Mouse (Mus musculus): ENCODE measurements around the gene Btbd18.

Btbd18 gene

GRCm38 (mm10) chr2:84658806-84659205, at the start of gene Btbd18:
TSS of gene Btbd18 (plus strand) at chr2:84659079.
- no peak for DNase-seq

- DNase-seq = no peak
These were observed 46.1 kb upstream of the Btbd18 start for GRCm38 (mm10) chr2:84612764-84613163.

GRCm38 (mm10) chr2:84617637-84618515, 41.0 kb upstream of the Btbd18 start:
- DNase-seq = peak; percentile 24

GRCm38 (mm10) chr2:84618914-84619313, 40.0 kb upstream of the Btbd18 start:
- DNase-seq = no peak

GRCm38 (mm10) chr2:84619646-84620340, 39.1 kb upstream of the Btbd18 start:
- DNase-seq = no peak

GRCm38 (mm10) chr2:84622668-84623067, 36.2 kb upstream of the Btbd18 start:
- no peak for DNase-seq

GRCm38 (mm10) chr2:84623428-84624119, 35.3 kb upstream of the Btbd18 start:
- DNase-seq = no peak

GRCm38 (mm10) chr2:84624201-84624600, 34.7 kb upstream of the Btbd18 start:
- DNase-seq = no peak

GRCm38 (mm10) chr2:84626366-84626975, 32.4 kb upstream of the Btbd18 start:
- DNase-seq = no peak

- DNase-seq = no peak
These were observed 31.8 kb upstream of the Btbd18 start for GRCm38 (mm10) chr2:84627036-84627435.

GRCm38 (mm10) chr2:84632001-84632400, 26.9 kb upstream of the Btbd18 start:
- DNase-seq = no peak

GRCm38 (mm10) chr2:84632999-84633398, 25.9 kb upstream of the Btbd18 start:
- no peak for DNase-seq

- no peak for DNase-seq
These were observed 24.9 kb upstream of the Btbd18 start for GRCm38 (mm10) chr2:84634006-84634405.

GRCm38 (mm10) chr2:84634934-84635482, 23.9 kb upstream of the Btbd18 start:
- no peak for DNase-seq

- DNase-seq = peak; percentile 39
These were observed 23.3 kb upstream of the Btbd18 start for GRCm38 (mm10) chr2:84635611-84636010.

GRCm38 (mm10) chr2:84636231-84636741, 22.6 kb upstream of the Btbd18 start:
- DNase-seq = no peak

- no peak for DNase-seq
These were observed 21.3 kb upstream of the Btbd18 start for GRCm38 (mm10) chr2:84637452-84638165.

GRCm38 (mm10) chr2:84638428-84639220, 20.3 kb upstream of the Btbd18 start:
- DNase-seq = no peak

- DNase-seq = no peak
These were observed 18.0 kb upstream of the Btbd18 start for GRCm38 (mm10) chr2:84640833-84641232.

- DNase-seq = no peak
These were observed 12.7 kb upstream of the Btbd18 start for GRCm38 (mm10) chr2:84646138-84646537.

GRCm38 (mm10) chr2:84647051-84647568, 11.8 kb upstream of the Btbd18 start:
- DNase-seq = no peak

All from cerebellum, adult 11 months (tissue).